Mouse (Mus musculus) CD4-positive, CD25-positive, alpha-beta regulatory T cell, adult 4 months (primary cell): ENCODE results near the gene Ank2. TPM values are rescaled to one million over a fixed set of nuclear protein-coding genes. Genes with fewer than 3 reads are reported as not detected.

Experiments
- ATAC-seq: one replicate; pipeline ENCODE4 v1.8.0; 2017
- polyA plus RNA-seq, 2 experiments: library from polyadenylated mRNA; unstranded; fragments of 100-300 nt; shearing (Covaris generic); gene quantifications; one replicate each; pipeline ENCODE4 v1.2.1; 2017

Ank2 gene
- polyA plus RNA-seq, 2 experiments from 2014 or later: 0.23 to 0.32 TPM

GRCm38 (mm10) chr3:127015175-127015574 is 484.0 kb downstream of the Ank2 start:
- ATAC-seq: no peak

- no peak for ATAC-seq
Observed at GRCm38 (mm10) chr3:127013976-127014375, 485.2 kb downstream of the Ank2 start.

GRCm38 (mm10) chr3:127012525-127012924 is 486.6 kb downstream of the Ank2 start:
- no peak for ATAC-seq

GRCm38 (mm10) chr3:127005898-127006673 is 493.1 kb downstream of the Ank2 start:
- ATAC-seq: no peak

GRCm38 (mm10) chr3:127004860-127005633 is 494.1 kb downstream of the Ank2 start:
- no peak for ATAC-seq

- ATAC-seq: no peak
Observed at GRCm38 (mm10) chr3:127003946-127004345, 495.2 kb downstream of the Ank2 start.

GRCm38 (mm10) chr3:126998742-126999112 is 500.4 kb downstream of the Ank2 start:
- no peak for ATAC-seq

- ATAC-seq: no peak
Observed at GRCm38 (mm10) chr3:126998008-126998741, 501.0 kb downstream of the Ank2 start.

GRCm38 (mm10) chr3:126997391-126998007 is 501.7 kb downstream of the Ank2 start:
- ATAC-seq: no peak

GRCm38 (mm10) chr3:126996721-126997120 is 502.4 kb downstream of the Ank2 start:
- ATAC-seq: no peak

GRCm38 (mm10) chr3:126995970-126996369 is 503.2 kb downstream of the Ank2 start:
- ATAC-seq: no peak

- ATAC-seq: no peak
Observed at GRCm38 (mm10) chr3:126994149-126994548, 505.0 kb downstream of the Ank2 start.

GRCm38 (mm10) chr3:126989936-126990335 is 509.2 kb downstream of the Ank2 start:
- ATAC-seq: no peak

- ATAC-seq: no peak
Observed at GRCm38 (mm10) chr3:126986687-126987086, 512.5 kb downstream of the Ank2 start.

GRCm38 (mm10) chr3:126982814-126983213 is 516.3 kb downstream of the Ank2 start:
- no peak for ATAC-seq

- no peak for ATAC-seq
Observed at GRCm38 (mm10) chr3:126981163-126981562, 518.0 kb downstream of the Ank2 start.

- no peak for ATAC-seq
Observed at GRCm38 (mm10) chr3:126979635-126980034, 519.5 kb downstream of the Ank2 start.

- ATAC-seq: no peak
Observed at GRCm38 (mm10) chr3:126978768-126979410, 520.3 kb downstream of the Ank2 start.

GRCm38 (mm10) chr3:126977399-126977798 is 521.8 kb downstream of the Ank2 start:
- ATAC-seq: no peak

- no peak for ATAC-seq
Observed at GRCm38 (mm10) chr3:126976793-126977192, 522.4 kb downstream of the Ank2 start.

GRCm38 (mm10) chr3:126975409-126975808 is 523.7 kb downstream of the Ank2 start:
- ATAC-seq: no peak

GRCm38 (mm10) chr3:126973551-126973950 is 525.6 kb downstream of the Ank2 start:
- no peak for ATAC-seq
